Mouse (Mus musculus): Measurements from ENCODE around the gene Dnmbp.

DNA sequence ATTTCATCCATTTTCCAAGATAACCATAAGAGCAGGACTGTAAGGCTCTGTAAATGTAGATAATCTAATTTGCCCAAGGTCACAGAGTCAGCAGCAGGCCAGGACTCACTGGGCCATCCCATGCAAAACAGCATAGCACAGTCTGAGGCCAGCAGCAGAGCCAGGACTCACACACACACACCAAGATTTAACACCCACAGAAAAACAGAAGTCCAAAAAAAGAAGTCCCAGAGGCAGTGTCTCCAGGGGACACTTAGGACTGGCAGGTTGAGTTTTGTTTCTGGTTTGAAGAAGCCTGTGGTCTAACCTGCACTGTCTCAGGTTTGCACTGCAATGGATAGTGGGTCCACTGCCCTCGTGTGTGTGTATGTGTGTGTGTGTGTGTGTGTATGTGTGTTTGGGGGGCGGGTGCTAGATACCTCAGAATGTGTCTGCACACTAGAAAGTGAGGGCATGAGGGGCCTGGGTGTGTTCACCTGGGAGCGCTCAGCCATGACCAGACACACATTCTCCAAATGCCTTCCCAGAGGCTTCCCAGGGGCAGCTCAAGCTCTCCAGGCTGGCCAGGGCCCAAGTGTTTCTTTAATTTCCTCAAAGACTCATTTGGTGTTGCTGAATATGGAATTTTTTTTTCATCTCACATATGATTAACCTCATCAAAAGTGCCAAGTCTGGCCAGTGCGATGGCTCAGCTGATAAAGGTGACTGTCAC lies 27.1 kb downstream of the Dnmbp start:
- no peak for TF ChIP-seq ETS1 (IDR thresholded peaks at IDR 0.05; ENCODE audit: low read depth, low read length)
- no peak for TF ChIP-seq POLR2A (IDR thresholded peaks at IDR 0.05; ENCODE audit: control insufficient read depth in 1 of 2, insufficient read depth in 1 of 2, low read depth in 1 of 2, low read length in 2 of 2, poor library complexity in 1 of 2)
- no peak for TF ChIP-seq GATA1 (IDR thresholded peaks at IDR 0.05; ENCODE audit: low read depth, low read length)
- TF ChIP-seq CTCF (IDR thresholded peaks at IDR 0.05 in 2 of 3, conservative IDR thresholded peaks at IDR 0.05 in 1 of 3; ENCODE audit: control insufficient read depth in 1 of 3, insufficient read depth in 1 of 3, low read depth in 2 of 3, low read length in 3 of 3, poor library complexity in 1 of 3, severe bottlenecking in 1 of 3) = no peak
- TF ChIP-seq USF2 (IDR thresholded peaks at IDR 0.05; ENCODE audit: borderline replicate concordance in 1 of 2, insufficient read depth in 1 of 2, low read depth in 1 of 2, low read length in 2 of 2) = no peak
- no peak for TF ChIP-seq NRF1 (IDR thresholded peaks at IDR 0.05; ENCODE audit: insufficient read depth, low read depth, low read length, poor library complexity, severe bottlenecking)
- no peak for TF ChIP-seq TBP (IDR thresholded peaks at IDR 0.05; ENCODE audit: low read depth, low read length)
- TF ChIP-seq POLR2AphosphoS5 (IDR thresholded peaks at IDR 0.05; ENCODE audit: borderline replicate concordance, low read depth, low read length) = no peak
- TF ChIP-seq CHD2 (IDR thresholded peaks at IDR 0.05; ENCODE audit: low read length) = no peak

Measured in MEL (cell line).